Mouse (Mus musculus): Measurements from ENCODE around the gene Otx2.

DNA sequence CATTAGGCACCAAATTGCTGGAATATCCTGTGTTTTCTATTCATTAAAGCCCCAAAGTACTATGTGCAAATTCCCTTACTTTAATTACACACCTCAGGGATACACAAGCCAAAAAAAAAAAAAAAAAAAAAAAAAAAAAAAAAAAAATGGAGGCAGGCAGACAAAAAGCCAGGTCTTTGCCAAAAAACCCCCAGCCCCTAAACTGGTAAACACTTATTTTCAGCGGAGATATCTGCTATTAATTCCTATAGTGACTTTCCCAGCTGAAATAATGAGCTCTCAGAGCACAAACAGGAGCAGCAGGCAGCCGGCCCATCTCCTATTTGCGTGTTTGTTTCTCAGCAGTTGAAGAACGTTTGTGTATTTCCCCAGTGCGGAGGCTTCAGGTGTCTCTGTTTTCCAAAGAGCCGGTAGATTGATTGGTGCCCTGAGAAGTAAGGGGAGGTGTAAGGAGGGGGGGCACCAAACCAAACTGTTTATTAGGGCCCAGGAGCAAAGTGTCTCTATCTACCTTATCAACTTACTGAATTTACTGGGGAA, 34.3 kb upstream of the Otx2 start:
- TF ChIP-seq ZC3H11A (IDR thresholded peaks at IDR 0.05; ENCODE audit: borderline replicate concordance, low read depth, low read length), result no peak
- TF ChIP-seq ZNF384 (IDR thresholded peaks at IDR 0.05; ENCODE audit: low read depth, low read length), result no peak
